Mouse (Mus musculus) bone marrow macrophage, adult 2 months (primary cell): ENCODE measurements at regions not wholly inside any gene's neighbourhood (a gene's known extent, or its start where the extent isn't known, plus 50 kb on each side); places are given as distances from the start of the nearest gene placed in this dataset.

Source experiments
- CTCF ChIP-seq: IDR thresholded peaks from 2 replicates; pipeline ENCODE4 v1.5.1; 2012; ENCODE audit warnings: low read depth, mild to moderate bottlenecking, low read length, moderate library complexity
- POLR2A ChIP-seq: IDR thresholded peaks from 2 replicates; pipeline ENCODE4 v1.6.1; 2012; ENCODE audit warnings: mild to moderate bottlenecking, low read depth, low read length, borderline replicate concordance

GRCm38 (mm10) chr3:15244999-15245398 is 87.1 kb downstream of the Gm9733 start:
- TF ChIP-seq CTCF (no peak), POLR2A (no peak)
